Mouse (Mus musculus): ENCODE results near the gene Akap11. TPM values are rescaled to one million over a fixed set of nuclear protein-coding genes. Genes with fewer than 3 reads are reported as not detected.
"Not testable (repeated sequence)": the region's sequence is repeated elsewhere in the genome, so short reads cannot be mapped to it uniquely, and the experiment has no call there.

The Akap11 gene
- polyA plus RNA-seq, 1 experiment from 2014 or later = 44.0 TPM

DNA sequence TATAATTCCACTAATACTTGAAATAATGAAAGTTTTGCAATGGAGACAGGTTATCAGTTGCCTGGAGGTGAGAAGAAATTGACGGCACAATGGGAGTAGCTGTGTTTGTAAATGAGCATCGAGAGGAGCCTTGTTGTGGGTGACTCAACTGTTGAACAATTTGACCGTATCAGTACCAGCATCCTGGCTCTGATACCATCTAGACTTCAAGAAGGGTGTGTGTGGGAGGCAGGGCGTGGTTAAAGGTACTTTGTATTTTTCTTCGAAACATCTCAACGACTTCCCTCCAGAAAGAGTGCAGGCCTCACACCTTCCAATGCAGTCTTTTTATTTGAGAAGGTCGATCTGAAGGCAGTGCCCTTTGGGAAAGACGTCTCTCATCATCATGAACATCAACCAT lies 22.4 kb upstream of the Akap11 start:
- WGBS = 92% methylated on average over 8 of the region's 8 CpGs
- no peak overlapping the region for H3K27ac ChIP-seq (ENCODE audit: low read length)

DNA sequence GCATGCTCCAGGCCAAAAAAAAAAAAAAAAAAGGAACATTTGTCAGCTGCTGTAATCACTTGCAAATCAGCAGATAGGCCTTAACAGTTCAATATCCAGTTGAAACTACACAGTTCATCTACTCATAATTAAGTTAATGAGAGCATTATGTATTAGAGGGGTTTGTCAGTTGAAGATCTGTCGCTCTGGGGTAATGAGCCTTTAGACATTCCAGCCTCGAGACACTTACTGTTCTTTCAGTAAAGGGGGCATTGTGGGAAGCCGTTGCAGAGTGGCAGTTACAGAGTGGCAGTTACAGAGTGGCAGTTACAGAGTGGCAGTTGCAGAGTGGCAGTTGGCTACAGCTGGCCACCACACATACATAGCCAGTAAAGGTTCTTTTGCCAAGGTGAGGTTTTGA lies 18.2 kb upstream of the Akap11 start:
- not testable (repeated sequence) for H3K27me3 ChIP-seq (replicated peaks; ENCODE audit: control insufficient read depth, insufficient read depth, low read length); H3K36me3 ChIP-seq (ENCODE audit: control insufficient read depth, insufficient read depth); H3K4me1 ChIP-seq (replicated peaks; ENCODE audit: control insufficient read depth, insufficient read depth, low read length); H3K27ac ChIP-seq (ENCODE audit: low read length); H3K4me3 ChIP-seq (replicated peaks; ENCODE audit: low read length); H3K9me3 ChIP-seq (ENCODE audit: control insufficient read depth, low read length); H3K4me2 ChIP-seq (ENCODE audit: low read length); H3K9ac ChIP-seq (replicated peaks; ENCODE audit: low read depth, low read length)
- 16% methylated on average over 3 of the region's 3 CpGs for WGBS
- ATAC-seq = peak; percentile 69

More for the DNA sequence above, 22.4 kb upstream of the Akap11 start:
- Histone ChIP-seq H3K4me2 (ENCODE audit: low read length) (no peak overlapping the region), H3K9ac (replicated peaks; ENCODE audit: low read depth, low read length) (no peak overlapping the region), H3K9me3 (ENCODE audit: control insufficient read depth, low read length) (no peaks in the 10 kb centered on the region), H3K4me1 (replicated peaks; ENCODE audit: control insufficient read depth, insufficient read depth, low read length) (no peaks in the 10 kb centered on the region; the same call in 1 of the 2 replicates), H3K36me3 (ENCODE audit: control insufficient read depth, insufficient read depth) (no peaks in the 10 kb centered on the region), H3K27me3 (replicated peaks; ENCODE audit: control insufficient read depth, insufficient read depth, low read length) (no peaks in the 10 kb centered on the region), H3K4me3 (replicated peaks; ENCODE audit: low read length) (no peak overlapping the region)
- no peak for ATAC-seq

DNA sequence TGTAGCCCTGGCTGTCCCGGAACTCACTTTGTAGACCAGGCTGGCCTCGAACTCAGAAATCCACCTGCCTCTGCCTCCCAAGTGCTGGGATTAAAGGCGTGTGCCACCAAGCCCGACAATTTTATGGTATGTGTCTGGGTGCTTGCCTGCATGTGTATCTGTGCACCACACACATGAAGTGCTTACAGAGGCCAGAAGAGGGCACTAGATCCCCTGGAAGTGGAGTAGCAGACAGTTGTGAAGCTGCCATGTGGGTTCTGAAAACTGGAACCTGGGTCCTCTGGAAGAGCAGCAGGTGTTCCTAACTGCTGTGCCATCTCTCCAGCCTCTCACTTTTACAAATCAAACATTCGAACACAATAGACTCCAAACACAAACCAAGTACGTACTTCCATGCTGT lies 17.1 kb upstream of the Akap11 start:
- Histone ChIP-seq H3K27me3 (replicated peaks; ENCODE audit: control insufficient read depth, insufficient read depth, low read length) (no peaks in the 10 kb centered on the region), H3K36me3 (ENCODE audit: control insufficient read depth, insufficient read depth) (no peaks in the 10 kb centered on the region), H3K4me3 (replicated peaks; ENCODE audit: low read length) (no peak overlapping the region), H3K4me1 (replicated peaks; ENCODE audit: control insufficient read depth, insufficient read depth, low read length) (no peaks in the 10 kb centered on the region), H3K9me3 (ENCODE audit: control insufficient read depth, low read length) (no peaks in the 10 kb centered on the region), H3K4me2 (ENCODE audit: low read length) (no peak overlapping the region), H3K27ac (ENCODE audit: low read length) (no peak overlapping the region), H3K9ac (replicated peaks; ENCODE audit: low read depth, low read length) (no peak overlapping the region)
- 92% methylated on average over 6 of the region's 6 CpGs for WGBS
- ATAC-seq = no peak

DNA sequence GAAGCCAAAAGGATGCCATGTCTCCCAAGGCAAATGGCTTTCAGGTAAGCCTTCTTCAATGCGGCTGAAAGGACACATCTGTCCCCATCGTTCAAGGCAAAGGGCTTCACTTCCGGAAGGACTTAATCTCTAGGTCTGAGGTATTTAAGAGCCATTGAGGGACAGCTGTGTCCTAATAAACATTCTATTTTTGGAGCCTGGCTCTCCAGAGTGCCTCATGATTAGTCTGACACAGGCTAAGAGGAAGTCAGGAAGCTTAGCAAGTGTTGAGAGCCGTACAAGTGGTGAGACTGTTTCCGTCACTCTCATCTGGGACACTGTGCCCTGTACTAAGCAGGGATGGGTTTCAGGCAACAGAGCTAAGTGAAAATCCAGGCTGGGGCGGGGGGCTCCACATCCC lies 12.2 kb upstream of the Akap11 start:
- no peaks in the 10 kb centered on the region for H3K27me3 ChIP-seq (replicated peaks; ENCODE audit: control insufficient read depth, insufficient read depth, low read length)
- no peaks in the 10 kb centered on the region for H3K4me1 ChIP-seq (replicated peaks; ENCODE audit: control insufficient read depth, insufficient read depth, low read length)
- WGBS = 76% methylated on average over 6 of the region's 6 CpGs
- H3K4me3 ChIP-seq (replicated peaks; ENCODE audit: low read length) = no peak overlapping the region
- no peaks in the 10 kb centered on the region for H3K9me3 ChIP-seq (ENCODE audit: control insufficient read depth, low read length)
- no peak overlapping the region for H3K9ac ChIP-seq (replicated peaks; ENCODE audit: low read depth, low read length)
- ATAC-seq = no peak
- no peak overlapping the region for H3K4me2 ChIP-seq (ENCODE audit: low read length)
- H3K36me3 ChIP-seq (ENCODE audit: control insufficient read depth, insufficient read depth) = no peaks in the 10 kb centered on the region
- no peak overlapping the region for H3K27ac ChIP-seq (ENCODE audit: low read length)

DNA sequence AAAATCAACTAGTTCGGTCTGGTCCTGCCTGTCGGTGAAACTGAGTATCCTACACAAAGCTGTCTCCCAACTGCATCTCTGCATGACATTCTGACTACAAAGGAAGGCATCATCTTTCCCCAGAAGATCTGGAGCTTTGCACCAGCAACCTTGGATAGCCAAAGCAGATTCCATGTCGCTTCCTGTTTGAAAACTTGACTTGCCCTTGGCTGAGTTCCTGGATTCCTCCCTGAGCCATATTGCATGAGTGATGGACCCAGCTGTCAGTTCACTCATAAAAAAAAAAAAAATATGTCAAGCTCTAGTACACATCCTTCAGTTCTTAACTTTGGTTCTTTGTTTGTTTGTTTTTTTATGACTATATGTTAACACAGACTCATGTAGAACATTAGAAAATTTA lies 4.7 kb upstream of the Akap11 start:
- no peaks in the 10 kb centered on the region for H3K36me3 ChIP-seq (ENCODE audit: control insufficient read depth, insufficient read depth)
- H3K27me3 ChIP-seq (replicated peaks; ENCODE audit: control insufficient read depth, insufficient read depth, low read length) = no peaks in the 10 kb centered on the region
- H3K4me1 ChIP-seq (replicated peaks; ENCODE audit: control insufficient read depth, insufficient read depth, low read length) = peaks cover 8% of the 10 kb centered on the region
- no peak for ATAC-seq
- H3K9ac ChIP-seq (replicated peaks; ENCODE audit: low read depth, low read length) = no peak overlapping the region
- no peak overlapping the region for H3K27ac ChIP-seq (ENCODE audit: low read length)
- H3K9me3 ChIP-seq (ENCODE audit: control insufficient read depth, low read length) = no peaks in the 10 kb centered on the region
- WGBS = 77% methylated on average over 3 of the region's 3 CpGs
- H3K4me3 ChIP-seq (replicated peaks; ENCODE audit: low read length) = no peak overlapping the region
- no peak overlapping the region for H3K4me2 ChIP-seq (ENCODE audit: low read length)

DNA sequence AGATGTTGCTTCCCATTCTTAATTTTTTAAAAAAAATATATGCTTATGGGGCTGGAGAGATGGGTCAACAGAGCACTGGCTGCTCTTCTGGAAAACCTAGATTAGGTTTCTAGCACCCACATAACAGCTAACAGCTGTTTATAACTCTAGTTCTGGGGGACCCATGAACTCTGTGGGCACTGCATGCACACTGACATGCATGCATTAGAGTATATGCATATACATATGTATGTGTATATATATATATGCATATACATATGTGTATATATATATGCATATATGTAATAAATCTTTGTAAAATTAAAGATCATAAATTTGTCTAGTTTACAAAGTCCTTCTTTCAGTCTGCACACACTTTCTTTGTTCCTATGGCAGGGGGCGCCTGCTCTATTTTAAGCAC lies 3.2 kb upstream of the Akap11 start:
- Histone ChIP-seq H3K9me3 (ENCODE audit: control insufficient read depth, low read length) (no peaks in the 10 kb centered on the region), H3K4me2 (ENCODE audit: low read length) (no peak overlapping the region), H3K4me1 (replicated peaks; ENCODE audit: control insufficient read depth, insufficient read depth, low read length) (peaks cover 15% of the 10 kb centered on the region), H3K27ac (ENCODE audit: low read length) (no peak overlapping the region), H3K36me3 (ENCODE audit: control insufficient read depth, insufficient read depth) (no peaks in the 10 kb centered on the region), H3K27me3 (replicated peaks; ENCODE audit: control insufficient read depth, insufficient read depth, low read length) (no peaks in the 10 kb centered on the region), H3K9ac (replicated peaks; ENCODE audit: low read depth, low read length) (no peak overlapping the region), H3K4me3 (replicated peaks; ENCODE audit: low read length) (no peak overlapping the region)
- ATAC-seq = no peak
- 88% methylated on average over 1 of the region's 1 CpGs for WGBS

DNA sequence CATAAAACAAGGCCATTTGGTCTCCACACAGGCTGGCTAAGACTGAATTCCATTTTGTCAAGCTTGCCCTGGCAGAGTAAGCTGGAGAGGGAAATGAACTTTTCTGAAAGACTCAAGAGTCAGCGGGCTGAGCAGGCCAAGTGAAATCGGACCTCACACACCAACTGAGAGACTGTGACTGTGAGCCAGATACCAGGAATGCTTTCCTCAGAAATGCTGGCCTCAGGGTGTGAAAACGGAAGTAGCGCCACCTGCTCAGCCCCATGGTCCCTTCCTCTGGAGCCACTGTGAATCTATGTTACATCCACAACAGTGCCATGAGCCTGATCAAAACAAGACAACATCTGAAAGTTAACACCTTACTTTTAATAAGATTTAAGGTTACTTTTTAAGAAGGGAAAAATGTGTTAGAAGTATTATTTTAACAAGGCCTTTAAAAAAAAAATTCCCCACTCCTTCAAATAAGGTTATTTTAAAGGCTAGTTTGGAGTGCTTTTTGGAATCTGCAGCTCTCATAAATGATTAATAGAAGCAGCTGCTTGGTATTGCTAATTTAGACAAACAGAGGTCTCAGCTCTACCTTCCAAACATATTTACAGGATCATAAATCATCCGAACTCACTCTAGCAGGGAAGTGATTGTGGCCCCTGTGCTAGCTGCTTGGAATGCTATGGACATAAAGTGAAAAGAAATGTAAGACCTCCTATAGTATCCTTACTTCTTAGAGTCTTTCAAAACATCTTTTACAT lies 2.1 kb upstream of the Akap11 start:
- H3K4me3 ChIP-seq (replicated peaks; ENCODE audit: low read length) = no peak overlapping the region
- H3K9me3 ChIP-seq (ENCODE audit: control insufficient read depth, low read length) = no peaks in the 10 kb centered on the region
- H3K27ac ChIP-seq (ENCODE audit: low read length) = no peak overlapping the region
- no peak overlapping the region for H3K9ac ChIP-seq (replicated peaks; ENCODE audit: low read depth, low read length)
- no peak overlapping the region for H3K4me2 ChIP-seq (ENCODE audit: low read length)
- WGBS = 46% methylated on average over 5 of the region's 5 CpGs
- H3K36me3 ChIP-seq (ENCODE audit: control insufficient read depth, insufficient read depth) = no peaks in the 10 kb centered on the region
- H3K27me3 ChIP-seq (replicated peaks; ENCODE audit: control insufficient read depth, insufficient read depth, low read length) = no peaks in the 10 kb centered on the region
- no peak for ATAC-seq
- H3K4me1 ChIP-seq (replicated peaks; ENCODE audit: control insufficient read depth, insufficient read depth, low read length) = peaks cover 23% of the 10 kb centered on the region

DNA sequence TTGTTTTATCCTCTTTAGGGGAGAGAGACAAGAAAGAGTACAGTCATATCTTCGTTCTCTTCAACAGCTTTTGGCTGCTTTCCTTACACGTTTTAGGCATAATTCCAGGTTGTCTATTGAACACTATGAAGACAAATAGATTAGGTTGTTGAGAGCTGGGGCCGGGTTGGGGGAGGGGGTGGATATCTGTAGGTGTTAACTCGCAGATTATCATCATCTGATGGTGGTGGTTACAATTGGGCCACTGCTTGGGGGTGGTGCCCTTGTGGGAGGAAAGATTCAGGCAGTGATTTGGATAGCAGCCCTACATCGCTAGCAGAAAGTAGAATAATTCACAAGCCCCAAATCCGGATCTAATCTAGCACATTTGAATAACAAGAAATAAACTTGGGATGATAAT lies 943 bp upstream of the Akap11 start:
- H3K9me3 ChIP-seq (ENCODE audit: control insufficient read depth, low read length) = no peaks in the 10 kb centered on the region
- no peaks in the 10 kb centered on the region for H3K36me3 ChIP-seq (ENCODE audit: control insufficient read depth, insufficient read depth)
- no peak for ATAC-seq
- no peaks in the 10 kb centered on the region for H3K27me3 ChIP-seq (replicated peaks; ENCODE audit: control insufficient read depth, insufficient read depth, low read length)
- peak overlapping the region; percentile 98 for H3K4me3 ChIP-seq (replicated peaks; ENCODE audit: low read length)
- peak overlapping the region; percentile 100 for H3K9ac ChIP-seq (replicated peaks; ENCODE audit: low read depth, low read length)
- WGBS = 23% methylated on average over 6 of the region's 6 CpGs
- peak overlapping the region; percentile 82 for H3K4me2 ChIP-seq (ENCODE audit: low read length)
- peaks cover 25% of the 10 kb centered on the region for H3K4me1 ChIP-seq (replicated peaks; ENCODE audit: control insufficient read depth, insufficient read depth, low read length)
- peak overlapping the region; percentile 92 for H3K27ac ChIP-seq (ENCODE audit: low read length)

DNA sequence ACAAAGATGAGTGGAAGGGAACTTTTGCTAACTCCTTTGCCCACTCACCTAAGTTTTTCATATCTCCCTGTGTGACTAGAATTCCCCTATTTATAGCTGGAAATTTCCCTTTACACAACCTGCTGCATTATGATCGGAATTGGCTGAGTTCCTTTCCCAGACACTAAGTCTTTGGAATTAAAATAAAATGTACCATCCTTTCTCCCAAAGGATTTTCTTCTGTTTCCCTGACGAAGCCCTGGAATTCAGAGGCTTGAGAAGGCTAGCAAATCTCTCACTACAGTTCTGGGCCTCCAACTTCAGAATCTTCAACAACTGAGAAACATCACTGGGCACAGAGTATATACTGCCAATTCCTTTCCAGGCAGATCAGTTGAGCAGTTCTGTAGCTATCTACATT lies 1.2 kb downstream of the Akap11 start:
- Histone ChIP-seq H3K36me3 (ENCODE audit: control insufficient read depth, insufficient read depth) (no peaks in the 10 kb centered on the region), H3K4me1 (replicated peaks; ENCODE audit: control insufficient read depth, insufficient read depth, low read length) (peaks cover 30% of the 10 kb centered on the region), H3K4me2 (ENCODE audit: low read length) (peak overlapping the region; percentile 82), H3K4me3 (replicated peaks; ENCODE audit: low read length) (peak overlapping the region; percentile 98), H3K27ac (ENCODE audit: low read length) (peak overlapping the region; percentile 35; the same call in 1 of the 2 replicates), H3K27me3 (replicated peaks; ENCODE audit: control insufficient read depth, insufficient read depth, low read length) (no peaks in the 10 kb centered on the region), H3K9me3 (ENCODE audit: control insufficient read depth, low read length) (no peaks in the 10 kb centered on the region), H3K9ac (replicated peaks; ENCODE audit: low read depth, low read length) (peak overlapping the region; percentile 100)
- no peak for ATAC-seq
- 37% methylated on average over 2 of the region's 2 CpGs for WGBS

DNA sequence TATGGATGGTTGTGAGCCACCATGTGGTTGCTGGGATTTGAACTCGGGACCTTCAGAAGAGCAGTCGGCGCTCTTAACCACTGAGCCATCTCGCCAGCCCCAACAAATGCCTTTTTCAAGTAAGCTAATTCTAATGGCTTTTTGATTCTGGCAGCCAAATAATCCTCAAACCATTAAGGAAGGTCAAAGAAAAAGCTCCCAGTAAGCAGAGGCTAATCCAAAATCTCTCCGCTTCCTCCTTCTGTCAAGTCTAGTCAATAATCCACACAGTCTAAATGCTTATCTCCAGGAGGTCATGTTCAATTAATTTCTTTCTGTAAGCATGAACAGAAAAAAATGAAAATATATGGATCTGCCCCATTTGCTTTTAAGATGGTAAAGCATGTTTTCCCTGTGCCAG lies 2.0 kb downstream of the Akap11 start:
- no peak overlapping the region for H3K4me3 ChIP-seq (replicated peaks; ENCODE audit: low read length)
- ATAC-seq = no peak

More for the DNA sequence above, 2.0 kb downstream of the Akap11 start:
- H3K9ac ChIP-seq (replicated peaks; ENCODE audit: low read depth, low read length) = no peak overlapping the region
- H3K4me1 ChIP-seq (replicated peaks; ENCODE audit: control insufficient read depth, insufficient read depth, low read length) = peaks cover 30% of the 10 kb centered on the region
- H3K9me3 ChIP-seq (ENCODE audit: control insufficient read depth, low read length) = no peaks in the 10 kb centered on the region
- no peaks in the 10 kb centered on the region for H3K27me3 ChIP-seq (replicated peaks; ENCODE audit: control insufficient read depth, insufficient read depth, low read length)
- H3K27ac ChIP-seq (ENCODE audit: low read length) = no peak overlapping the region
- no peaks in the 10 kb centered on the region for H3K36me3 ChIP-seq (ENCODE audit: control insufficient read depth, insufficient read depth)
- WGBS = 88% methylated on average over 5 of the region's 5 CpGs
- H3K4me2 ChIP-seq (ENCODE audit: low read length) = no peak overlapping the region
